Mouse (Mus musculus) C2C12 (cell line): ENCODE measurements around the gene Ptpn18.
A peak's percentile ranks its signal among the peaks of the same experiment; 100 is the strongest.

Experiments used
- CTCF ChIP-seq: IDR thresholded peaks from one replicate; pipeline ENCODE4 v1.5.1; 2011; ENCODE audit not compliant: control insufficient read depth, insufficient read depth, insufficient read length
- MYOD1 ChIP-seq: IDR thresholded peaks from one replicate; pipeline ENCODE4 v1.6.1; 2011; ENCODE audit warnings: low read depth; ENCODE audit not compliant: control insufficient read depth, insufficient read length
- MYOG ChIP-seq: IDR thresholded peaks from one replicate; pipeline ENCODE4 v1.6.1; 2011; ENCODE audit not compliant: control insufficient read depth, insufficient read length; ENCODE audit errors: extremely low read depth
- USF1 ChIP-seq: IDR thresholded peaks from one replicate; pipeline ENCODE4 v1.6.1; 2011; ENCODE audit warnings: low read depth, mild to moderate bottlenecking, control low read depth, moderate library complexity

- TF ChIP-seq CTCF (peak; percentile 29), MYOG (no peak), MYOD1 (no peak), USF1 (no peak)
Observed at GRCm38 (mm10) chr1:34511027-34511426, 51.5 kb downstream of the Ptpn18 start.
